Mouse (Mus musculus): ENCODE data around the gene Pacs1. TPM values are rescaled to one million over a fixed set of nuclear protein-coding genes. Genes with fewer than 3 reads are reported as not detected.

Gene Pacs1
- 11.1 to 32.0 TPM (median 19.2 TPM) in 3 replicates for total RNA-seq (2017)

- ATAC-seq (replicated peaks; ENCODE audit: insufficient number of reproducible peaks, low FRiP score, low TSS enrichment, poor library complexity, severe bottlenecking) = peak; percentile 45
Observed at GRCm38 (mm10) chr19:5272801-5273733, at the start of gene Pacs1. Pacs1 (minus strand) TSS chr19:5273119.

- ATAC-seq (replicated peaks; ENCODE audit: insufficient number of reproducible peaks, low FRiP score, low TSS enrichment, poor library complexity, severe bottlenecking) = no peak
Observed at GRCm38 (mm10) chr19:5313189-5313588, 40.3 kb upstream of the Pacs1 start.

- no peak for ATAC-seq (replicated peaks; ENCODE audit: insufficient number of reproducible peaks, low FRiP score, low TSS enrichment, poor library complexity, severe bottlenecking)
Observed at GRCm38 (mm10) chr19:5309025-5309424, 36.1 kb upstream of the Pacs1 start.

GRCm38 (mm10) chr19:5306968-5307734, 34.2 kb upstream of the Pacs1 start:
- no peak for ATAC-seq (replicated peaks; ENCODE audit: insufficient number of reproducible peaks, low FRiP score, low TSS enrichment, poor library complexity, severe bottlenecking)

DNA sequence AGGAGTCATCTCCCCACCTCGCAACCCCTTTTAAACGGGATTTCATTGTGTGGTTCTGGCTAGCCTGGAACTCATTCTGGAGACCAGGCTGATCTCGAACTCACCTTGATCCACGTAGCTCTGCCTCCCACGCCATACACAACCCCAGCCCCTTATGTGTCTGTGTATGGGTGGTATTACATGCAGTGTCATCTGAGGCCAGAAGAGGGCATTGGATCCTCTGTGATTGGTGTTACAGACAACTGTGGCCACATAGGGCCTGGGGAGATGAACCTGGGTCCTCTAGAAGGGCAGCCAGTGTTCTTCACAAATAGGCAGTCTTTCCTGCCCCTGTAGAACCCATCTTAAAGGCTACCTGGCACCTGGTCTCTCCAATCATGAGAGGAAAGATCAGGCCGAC, 33.4 kb upstream of the Pacs1 start:
- ATAC-seq (replicated peaks; ENCODE audit: insufficient number of reproducible peaks, low FRiP score, low TSS enrichment, poor library complexity, severe bottlenecking) = no peak

- peak; percentile 51; the same call in 1 of the 2 replicates for ATAC-seq (replicated peaks; ENCODE audit: insufficient number of reproducible peaks, low FRiP score, low TSS enrichment, poor library complexity, severe bottlenecking)
Observed at GRCm38 (mm10) chr19:5302455-5302854, 29.5 kb upstream of the Pacs1 start.

GRCm38 (mm10) chr19:5300588-5300987, 27.7 kb upstream of the Pacs1 start:
- ATAC-seq (replicated peaks; ENCODE audit: insufficient number of reproducible peaks, low FRiP score, low TSS enrichment, poor library complexity, severe bottlenecking) = no peak

GRCm38 (mm10) chr19:5297903-5298800, 25.2 kb upstream of the Pacs1 start, which contains the start of gene Gal3st3:
Gal3st3 (plus strand) TSS chr19:5298331.
- no peak for ATAC-seq (replicated peaks; ENCODE audit: insufficient number of reproducible peaks, low FRiP score, low TSS enrichment, poor library complexity, severe bottlenecking)

GRCm38 (mm10) chr19:5296630-5297029, 23.7 kb upstream of the Pacs1 start:
- ATAC-seq (replicated peaks; ENCODE audit: insufficient number of reproducible peaks, low FRiP score, low TSS enrichment, poor library complexity, severe bottlenecking) = no peak

GRCm38 (mm10) chr19:5295736-5296075, 22.8 kb upstream of the Pacs1 start:
- ATAC-seq (replicated peaks; ENCODE audit: insufficient number of reproducible peaks, low FRiP score, low TSS enrichment, poor library complexity, severe bottlenecking) = no peak

DNA sequence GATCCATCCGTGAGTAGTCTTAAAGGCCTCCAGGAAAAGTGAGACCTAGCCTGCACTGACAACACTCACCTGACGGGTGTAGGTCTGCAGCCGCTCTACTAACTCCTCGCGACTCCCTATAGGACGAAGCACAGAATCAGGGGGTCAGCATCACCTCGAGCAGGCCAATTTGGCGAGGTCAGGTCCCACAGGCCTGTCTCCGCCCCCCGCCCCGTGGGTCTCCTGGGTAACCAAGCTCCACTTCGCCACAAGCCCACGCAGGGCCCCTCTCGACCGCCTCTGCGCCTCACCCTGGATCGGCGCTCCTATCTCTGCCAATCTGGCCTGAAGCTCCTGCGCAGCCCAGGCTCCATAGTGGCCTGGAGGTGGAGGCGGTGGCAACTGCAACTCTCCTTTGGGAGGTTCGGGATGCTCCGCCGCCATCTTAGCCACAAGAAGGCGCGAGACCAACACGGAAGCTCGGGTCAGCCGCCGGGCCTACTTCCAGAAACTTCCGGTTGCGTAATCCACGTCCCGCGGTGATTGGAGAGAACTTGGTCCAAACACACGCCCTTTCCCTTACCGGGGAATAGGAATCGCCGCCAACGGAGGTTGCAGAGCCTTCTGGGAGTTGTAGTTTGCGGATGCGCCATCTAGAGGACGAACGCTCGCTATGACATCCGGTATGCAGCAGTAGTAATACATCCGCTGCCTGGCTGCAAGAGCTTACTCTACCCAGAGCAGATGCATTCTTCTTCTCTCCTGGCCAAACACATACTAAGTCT, 22.2 kb upstream of the Pacs1 start, which contains the start of gene Sf3b2:
Gene Sf3b2 (minus strand): TSS at position 484 of the 764 bp plus-strand sequence.
- peak; percentile 98 for ATAC-seq (replicated peaks; ENCODE audit: insufficient number of reproducible peaks, low FRiP score, low TSS enrichment, poor library complexity, severe bottlenecking)

DNA sequence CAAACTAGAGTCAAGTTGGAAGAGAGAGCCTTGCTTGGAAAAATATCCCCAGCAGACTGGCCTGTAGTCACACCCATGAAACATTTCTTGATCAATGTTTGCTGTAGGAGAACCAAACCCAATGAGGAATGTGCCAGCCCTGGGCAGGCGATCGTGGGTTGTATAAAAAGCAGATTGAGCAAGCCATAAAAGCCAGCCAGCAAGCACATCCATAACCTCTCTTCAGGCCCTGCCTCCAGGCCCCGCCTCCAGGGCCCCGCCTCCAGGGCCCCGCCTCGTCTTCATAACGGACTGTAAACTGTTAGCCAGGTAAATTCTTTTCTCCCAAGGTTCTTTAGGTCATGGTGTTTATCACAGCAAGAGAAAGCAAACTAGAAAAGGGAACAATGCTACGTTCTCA, 5.5 kb upstream of the Pacs1 start:
- no peak for ATAC-seq (replicated peaks; ENCODE audit: insufficient number of reproducible peaks, low FRiP score, low TSS enrichment, poor library complexity, severe bottlenecking)

DNA sequence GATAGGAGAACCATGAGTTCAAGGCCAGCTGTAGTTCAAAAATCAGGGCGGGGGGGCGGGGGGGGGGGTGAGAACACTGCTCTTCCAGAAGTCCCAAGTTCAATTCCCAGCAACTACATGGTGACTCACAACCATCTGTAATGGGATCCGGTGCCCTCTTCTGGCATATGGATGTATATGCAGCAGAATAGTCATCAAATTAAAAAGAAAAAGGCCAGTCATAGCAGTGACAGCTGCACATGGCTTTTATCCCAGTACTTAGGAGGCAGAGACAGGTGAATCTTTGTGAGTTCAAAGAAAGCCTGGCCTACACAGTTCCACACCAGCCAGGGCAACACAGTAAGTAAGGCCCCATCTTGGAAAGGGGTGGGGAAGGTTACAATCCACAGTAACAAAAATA, 4.2 kb upstream of the Pacs1 start:
- ATAC-seq (replicated peaks; ENCODE audit: insufficient number of reproducible peaks, low FRiP score, low TSS enrichment, poor library complexity, severe bottlenecking) = no peak

- no peak for ATAC-seq (replicated peaks; ENCODE audit: insufficient number of reproducible peaks, low FRiP score, low TSS enrichment, poor library complexity, severe bottlenecking)
Observed at GRCm38 (mm10) chr19:5276531-5276930, 3.6 kb upstream of the Pacs1 start.

DNA sequence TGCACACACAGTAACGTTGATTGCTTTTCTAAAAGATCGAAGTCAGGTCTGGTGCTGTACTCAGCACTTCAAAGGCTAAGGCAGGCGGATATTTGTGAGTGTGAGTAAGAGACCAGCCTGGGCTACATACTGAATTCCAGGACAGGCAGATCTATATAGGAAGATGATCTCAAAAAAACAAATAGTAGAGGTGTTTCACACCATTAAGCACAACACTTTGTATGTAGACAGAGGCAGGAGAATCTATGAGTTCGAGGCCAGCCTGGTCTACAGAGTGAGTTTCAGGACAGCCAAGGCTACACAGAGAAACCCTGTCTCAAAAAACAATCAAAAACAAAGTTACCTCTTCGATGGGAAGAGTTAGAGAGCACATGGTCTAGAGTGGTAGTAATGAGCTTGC, 2.8 kb upstream of the Pacs1 start:
- no peak for ATAC-seq (replicated peaks; ENCODE audit: insufficient number of reproducible peaks, low FRiP score, low TSS enrichment, poor library complexity, severe bottlenecking)

DNA sequence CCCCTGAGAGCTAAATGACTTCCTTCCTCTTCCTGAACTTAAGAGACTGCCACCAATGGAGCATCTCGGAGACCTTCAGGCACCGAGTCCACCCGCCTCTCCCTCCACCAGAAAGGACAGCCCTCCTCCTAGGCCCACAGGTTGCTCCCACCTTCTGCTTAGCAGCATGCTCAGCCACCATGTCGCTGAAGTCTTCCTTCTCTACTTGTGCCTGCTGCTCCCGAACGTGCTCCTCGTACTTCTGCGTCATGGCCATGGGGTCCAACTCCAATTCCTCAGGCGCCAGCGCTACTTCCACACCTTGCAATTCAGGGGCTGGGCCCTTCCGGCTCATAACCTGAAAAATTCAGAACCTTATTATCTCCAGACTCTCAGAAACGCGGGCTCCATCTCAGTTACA, 1.7 kb upstream of the Pacs1 start:
- no peak for ATAC-seq (replicated peaks; ENCODE audit: insufficient number of reproducible peaks, low FRiP score, low TSS enrichment, poor library complexity, severe bottlenecking)

GRCm38 (mm10) chr19:5273916-5274315, 997 bp upstream of the Pacs1 start:
- ATAC-seq (replicated peaks; ENCODE audit: insufficient number of reproducible peaks, low FRiP score, low TSS enrichment, poor library complexity, severe bottlenecking) = peak; percentile 40

DNA sequence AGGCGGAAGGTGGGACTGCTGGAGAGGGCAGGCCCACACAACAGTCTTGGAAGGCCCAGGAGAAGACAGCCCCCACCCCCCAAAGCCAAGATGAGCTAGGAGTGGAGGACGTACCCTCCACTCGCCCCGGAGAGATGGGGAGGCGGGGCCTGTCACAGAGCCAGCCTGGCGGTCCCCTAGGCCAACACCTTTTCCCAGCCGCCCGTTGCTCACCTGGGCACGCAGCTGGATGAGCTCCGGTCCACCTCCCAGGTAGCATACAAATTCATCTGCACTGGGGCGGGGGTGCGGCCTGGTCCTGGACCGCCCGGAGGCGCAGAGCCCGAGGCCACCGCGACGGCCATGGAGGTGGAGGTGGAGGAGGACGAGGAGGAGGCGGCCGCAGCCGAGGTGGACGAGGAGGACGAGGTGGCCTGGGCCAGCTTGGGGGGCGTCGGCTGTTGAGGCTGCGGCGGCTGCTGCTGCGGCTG, 558 bp downstream of the Pacs1 start:
- no peak for ATAC-seq (replicated peaks; ENCODE audit: insufficient number of reproducible peaks, low FRiP score, low TSS enrichment, poor library complexity, severe bottlenecking)
